Mouse (Mus musculus) lung, postnatal 0 days (tissue): ENCODE results near the gene Cysrt1. TPM values are rescaled to one million over a fixed set of nuclear protein-coding genes. Genes with fewer than 3 reads are reported as not detected.

Experiments
- ATAC-seq: fragments of 200-750 bp; cut with Nextera tagmentation; 2 replicates; pipeline ENCODE4 v1.8.0; 2017; ENCODE audit warnings: moderate library complexity
- DNase-seq: peaks from one replicate; pipeline ENCODE4 v3.0.0-alpha.2; 2016; ENCODE audit warnings: low spot score
- H3K27ac ChIP-seq: fragments of 300-500 bp; sonication (generic); 2 replicates; pipeline ENCODE4 v1.5.1; 2014; ENCODE audit warnings: antibody characterized with exemption, mild to moderate bottlenecking, low read length, mixed read lengths
- H3K27me3 ChIP-seq: fragments of 300-500 bp; sonication (generic); replicated peaks from 2 replicates; pipeline ENCODE4 v1.6.1; 2014; ENCODE audit warnings: low read length, mixed read lengths; ENCODE audit not compliant: insufficient read depth
- H3K36me3 ChIP-seq: fragments of 300-500 bp; sonication (generic); 2 replicates; pipeline ENCODE4 v1.6.1; 2014; ENCODE audit warnings: low read length, mixed read lengths; ENCODE audit not compliant: insufficient read depth
- H3K4me1 ChIP-seq: fragments of 300-500 bp; sonication (generic); 2 replicates; pipeline ENCODE4 v1.6.1; 2014; ENCODE audit warnings: antibody characterized with exemption, low read depth, low read length, mixed read lengths; ENCODE audit not compliant: insufficient read depth
- H3K4me2 ChIP-seq: fragments of 300-500 bp; sonication (generic); replicated peaks from 2 replicates; pipeline ENCODE4 v1.6.1; 2014; ENCODE audit warnings: low read depth, mild to moderate bottlenecking, low read length, moderate library complexity, mixed read lengths
- H3K4me3 ChIP-seq: fragments of 300-500 bp; sonication (generic); 2 replicates; pipeline ENCODE4 v1.5.1; 2014; ENCODE audit warnings: low read depth, low read length
- H3K9ac ChIP-seq: fragments of 300-500 bp; sonication (generic); replicated peaks from 2 replicates; pipeline ENCODE4 v1.6.1; 2014; ENCODE audit warnings: low read depth, mild to moderate bottlenecking
- H3K9me3 ChIP-seq: fragments of 300-500 bp; sonication (generic); 2 replicates; pipeline ENCODE4 v1.6.1; 2016; ENCODE audit warnings: low read length, mixed read lengths
- CTCF ChIP-seq: IDR thresholded peaks from 2 replicates; pipeline ENCODE4 v1.5.1; 2016; ENCODE audit warnings: antibody characterized with exemption, mild to moderate bottlenecking
- EP300 ChIP-seq: IDR thresholded peaks from 2 replicates; pipeline ENCODE4 v1.6.1; 2016; ENCODE audit warnings: antibody characterized with exemption, mild to moderate bottlenecking, control low read depth
- WGBS: fragments of 180-500 bp; shearing (Covaris S2); extraction: QIAGEN DNeasy Blood & Tissue Kit; methylation state at CpG from one replicate; pipeline ENCODE4 v1.1.7; 2014; 5-methylcytosine and 5-hydroxymethylcytosine counted together
- polyA plus RNA-seq: library from polyadenylated mRNA; unstranded; fragments of >200 nt; fragmentation: Nextera tagmentation; extraction: Ambion mirVana; gene quantifications from 2 replicates; pipeline ENCODE4 v1.2.1, GENCODE M21; 2015

The Cysrt1 gene
- polyA plus RNA-seq, 1 experiment from 2014 or later: 0.85 TPM

GRCm38 (mm10) chr2:25265897-25266656 is 23.8 kb upstream of the Cysrt1 start:
- no peaks in the 10 kb centered on the region for H3K36me3 ChIP-seq
- H3K27me3 ChIP-seq: no peaks in the 10 kb centered on the region
- no peak for ATAC-seq
- TF ChIP-seq EP300 (no peak), CTCF (no peak)
- H3K9me3 ChIP-seq: no peaks in the 10 kb centered on the region
- H3K27ac ChIP-seq: peak overlapping the region; percentile 43; the same call in 1 of the 2 replicates
- 0 out of 2 replicates have a peak overlapping the region, but pooled peaks have one; percentile 34 for H3K9ac ChIP-seq
- H3K4me1 ChIP-seq: peaks cover 18% of the 10 kb centered on the region; the same call in 1 of the 2 replicates
- no peak overlapping the region for H3K4me3 ChIP-seq
- peak; percentile 54 for DNase-seq
- H3K4me2 ChIP-seq: no peak overlapping the region
- WGBS: 54% methylated on average over 6 of the region's 6 CpGs

- WGBS: 45% methylated on average over 3 of the region's 3 CpGs
These were observed 22.6 kb upstream of the Cysrt1 start for GRCm38 (mm10) chr2:25264851-25265250.

GRCm38 (mm10) chr2:25264286-25264660 is 22.0 kb upstream of the Cysrt1 start:
- Histone ChIP-seq H3K4me2 (no peak overlapping the region), H3K27ac (no peak overlapping the region), H3K4me1 (peaks cover 14% of the 10 kb centered on the region; the same call in 1 of the 2 replicates), H3K4me3 (no peak overlapping the region), H3K27me3 (no peaks in the 10 kb centered on the region), H3K9me3 (no peaks in the 10 kb centered on the region), H3K36me3 (no peaks in the 10 kb centered on the region), H3K9ac (no peak overlapping the region)
- WGBS: 79% methylated on average over 5 of the region's 5 CpGs
- no peak for ATAC-seq
- TF ChIP-seq CTCF (no peak), EP300 (no peak)
- DNase-seq: no peak

More at GRCm38 (mm10) chr2:25264851-25265250, 22.6 kb upstream of the Cysrt1 start:
- H3K27me3 ChIP-seq: no peaks in the 10 kb centered on the region
- no peak overlapping the region for H3K4me2 ChIP-seq
- ATAC-seq (no peak), DNase-seq (no peak)
- H3K36me3 ChIP-seq: no peaks in the 10 kb centered on the region
- H3K4me3 ChIP-seq: no peak overlapping the region
- H3K4me1 ChIP-seq: peaks cover 14% of the 10 kb centered on the region; the same call in 1 of the 2 replicates
- H3K9me3 ChIP-seq: no peaks in the 10 kb centered on the region
- TF ChIP-seq EP300 (no peak), CTCF (no peak)
- no peak overlapping the region for H3K9ac ChIP-seq
- no peak overlapping the region for H3K27ac ChIP-seq

- Histone ChIP-seq H3K9me3 (no peaks in the 10 kb centered on the region), H3K4me1 (peaks cover 14% of the 10 kb centered on the region; the same call in 1 of the 2 replicates), H3K4me2 (peak overlapping the region; percentile 98), H3K9ac (0 out of 2 replicates have a peak overlapping the region, but pooled peaks have one; percentile 48), H3K36me3 (no peaks in the 10 kb centered on the region), H3K27ac (no peak overlapping the region), H3K27me3 (no peaks in the 10 kb centered on the region), H3K4me3 (peak overlapping the region; percentile 71)
- DNase-seq (no peak), ATAC-seq (no peak)
- WGBS: 22% methylated on average over 12 of the region's 12 CpGs
- TF ChIP-seq EP300 (no peak), CTCF (no peak)
These were observed 21.5 kb upstream of the Cysrt1 start for GRCm38 (mm10) chr2:25263623-25264285.

GRCm38 (mm10) chr2:25262795-25263622 is 20.8 kb upstream of the Cysrt1 start:
- no peak; the same call in 1 of the 2 replicates for TF ChIP-seq CTCF
- TF ChIP-seq EP300: no peak
- H3K9me3 ChIP-seq: no peaks in the 10 kb centered on the region
- H3K9ac ChIP-seq: peak overlapping the region; percentile 48
- WGBS: under 1% methylated on average over 78 of the region's 82 CpGs
- H3K4me2 ChIP-seq: peak overlapping the region; percentile 98
- no peaks in the 10 kb centered on the region for H3K36me3 ChIP-seq
- H3K4me1 ChIP-seq: peaks cover 14% of the 10 kb centered on the region; the same call in 1 of the 2 replicates
- H3K27me3 ChIP-seq: no peaks in the 10 kb centered on the region
- peak overlapping the region; percentile 71 for H3K4me3 ChIP-seq
- DNase-seq (peak; percentile 46), ATAC-seq (peak; percentile 5)
- no peak overlapping the region; the same call in 1 of the 2 replicates for H3K27ac ChIP-seq
